Mouse (Mus musculus) MEL (cell line): ENCODE measurements around the gene S100a8.

ENCODE experiments used
- CTCF ChIP-seq, 3 experiments: IDR thresholded peaks in 2 of 3; conservative IDR thresholded peaks in 1 of 3; 2 replicates each; pipeline ENCODE4 v1.5.1; 2011 to 2012; ENCODE audit warnings: low read length in 3 of 3, low read depth in 2 of 3, mild to moderate bottlenecking in 2 of 3, improper control_type of control experiment in 1 of 3, inconsistent platforms in 1 of 3, mixed read lengths in 1 of 3, moderate library complexity in 1 of 3; ENCODE audit not compliant: control insufficient read depth in 1 of 3, insufficient read depth in 1 of 3, poor library complexity in 1 of 3, severe bottlenecking in 1 of 3
- EP300 ChIP-seq, 2 experiments: IDR thresholded peaks; 2 replicates each; pipeline ENCODE4 v1.6.1; 2011; ENCODE audit warnings: improper control_type of control experiment in 2 of 2, low read length in 2 of 2, low read depth in 1 of 2, mild to moderate bottlenecking in 1 of 2
- HCFC1 ChIP-seq: IDR thresholded peaks from 2 replicates; pipeline ENCODE4 v1.6.1; 2012; ENCODE audit warnings: low read depth, mild to moderate bottlenecking, inconsistent platforms, low read length, improper control_type of control experiment, moderate library complexity
- MYC ChIP-seq: IDR thresholded peaks from 2 replicates; pipeline ENCODE4 v1.6.1; 2011; ENCODE audit warnings: low read depth, mild to moderate bottlenecking, low read length, improper control_type of control experiment, moderate library complexity

DNA sequence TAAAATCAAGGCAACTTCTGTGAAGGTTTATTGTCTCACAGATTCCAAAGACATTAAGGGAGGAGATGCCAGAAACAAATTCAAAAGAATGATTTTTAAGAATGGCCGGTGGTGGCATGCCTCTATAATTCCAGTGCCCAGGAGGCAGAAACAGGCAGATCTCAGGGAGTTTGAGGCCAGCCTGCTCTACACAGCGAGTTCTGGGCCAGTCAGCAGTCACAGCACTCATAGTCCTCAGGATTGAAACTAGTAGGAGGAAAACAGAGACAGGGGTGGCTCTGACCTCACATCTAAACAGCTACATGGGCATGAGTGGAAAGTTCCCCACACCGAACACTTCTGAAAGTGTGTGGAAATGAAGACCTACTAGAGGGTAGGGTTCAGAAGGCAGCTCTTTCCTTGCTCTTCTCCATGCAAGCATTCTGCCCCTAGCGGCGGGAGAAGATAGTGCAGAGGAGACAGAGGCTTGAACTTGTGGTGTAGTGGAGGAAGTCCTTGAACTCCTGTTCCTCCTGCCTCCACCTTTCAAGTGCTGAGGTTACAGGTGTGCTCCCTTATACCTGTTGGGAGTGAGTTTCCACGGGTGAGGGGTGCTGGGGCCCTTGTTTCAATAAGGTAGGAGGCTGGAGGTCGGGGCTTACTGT lies 29.1 kb upstream of the S100a8 start:
- TF ChIP-seq CTCF (IDR thresholded peaks at IDR 0.05 in 2 of 3, conservative IDR thresholded peaks at IDR 0.05 in 1 of 3; ENCODE audit: control insufficient read depth in 1 of 3, insufficient read depth in 1 of 3, low read depth in 2 of 3, low read length in 3 of 3, poor library complexity in 1 of 3, severe bottlenecking in 1 of 3) (peak; percentile 75 to 97 (median 76)), HCFC1 (no peak), MYC (no peak), EP300 (IDR thresholded peaks at IDR 0.05; ENCODE audit: low read depth in 1 of 2, low read length in 2 of 2) (no peak)
